Mouse (Mus musculus) cerebellum, postnatal 10 days (tissue): ENCODE measurements around the gene Def6.

Source experiments
- DNase-seq, 2 experiments: peaks; one replicate each; pipeline ENCODE4 v3.0.0; 2021; ENCODE audit warnings: mixed read lengths in 2 of 2

Def6 gene

GRCm38 (mm10) chr17:28244214-28244613 is 36.6 kb downstream of the Def6 start:
- DNase-seq, result no peak

- DNase-seq, result peak; percentile 53 to 71
Observed at GRCm38 (mm10) chr17:28244714-28245113, 37.1 kb downstream of the Def6 start.

GRCm38 (mm10) chr17:28246640-28247039 is 39.1 kb downstream of the Def6 start:
- no peak for DNase-seq

- no peak for DNase-seq
Observed at GRCm38 (mm10) chr17:28247613-28248012, 40.0 kb downstream of the Def6 start.

- no peak for DNase-seq
Observed at GRCm38 (mm10) chr17:28249062-28249461, 41.5 kb downstream of the Def6 start.

GRCm38 (mm10) chr17:28251579-28252280 is 44.2 kb downstream of the Def6 start:
- no peak for DNase-seq

GRCm38 (mm10) chr17:28252281-28252648 is 44.7 kb downstream of the Def6 start:
- peak in 1 of 2 experiments; percentile 35 for DNase-seq

- no peak for DNase-seq
Observed at GRCm38 (mm10) chr17:28253216-28253615, 45.6 kb downstream of the Def6 start.

GRCm38 (mm10) chr17:28254804-28255203 is 47.2 kb downstream of the Def6 start:
- no peak for DNase-seq

GRCm38 (mm10) chr17:28255651-28256050 is 48.1 kb downstream of the Def6 start:
- no peak for DNase-seq

GRCm38 (mm10) chr17:28256651-28257328 is 49.2 kb downstream of the Def6 start:
- DNase-seq, result no peak

- no peak for DNase-seq
Observed at GRCm38 (mm10) chr17:28258325-28258724, 50.7 kb downstream of the Def6 start.

GRCm38 (mm10) chr17:28259890-28260542 is 52.4 kb downstream of the Def6 start:
- DNase-seq, result no peak

- DNase-seq, result no peak
Observed at GRCm38 (mm10) chr17:28260543-28260909, 52.9 kb downstream of the Def6 start.

GRCm38 (mm10) chr17:28261795-28262194 is 54.2 kb downstream of the Def6 start:
- no peak for DNase-seq

- DNase-seq, result no peak
Observed at GRCm38 (mm10) chr17:28263181-28263894, 55.8 kb downstream of the Def6 start.

GRCm38 (mm10) chr17:28267251-28267650 is 59.7 kb downstream of the Def6 start:
- no peak for DNase-seq

- DNase-seq, result no peak
Observed at GRCm38 (mm10) chr17:28270165-28270564, 62.6 kb downstream of the Def6 start.

GRCm38 (mm10) chr17:28271537-28272266 is 64.1 kb downstream of the Def6 start:
- no peak for DNase-seq

- DNase-seq, result no peak
Observed at GRCm38 (mm10) chr17:28272281-28272680, 64.7 kb downstream of the Def6 start.

- no peak for DNase-seq
Observed at GRCm38 (mm10) chr17:28272837-28273236, 65.3 kb downstream of the Def6 start.

GRCm38 (mm10) chr17:28274739-28275138 is 67.2 kb downstream of the Def6 start:
- peak; percentile 44 to 46 for DNase-seq

GRCm38 (mm10) chr17:28277226-28277625 is 69.6 kb downstream of the Def6 start:
- DNase-seq, result peak; percentile 72 to 75
